Mouse (Mus musculus) liver, embryonic 11.5 days (tissue): Measurements from ENCODE around the gene Ccsap. TPM values are rescaled to one million over a fixed set of nuclear protein-coding genes. Genes with fewer than 3 reads are reported as not detected.
"Not testable (repeated sequence)": the region's sequence is repeated elsewhere in the genome, so short reads cannot be mapped to it uniquely, and the experiment has no call there.

Experiments
- ATAC-seq: fragments of 200-750 bp; cut with Nextera tagmentation; replicated peaks from 2 replicates; pipeline ENCODE4 v1.8.0; 2017; ENCODE audit warnings: moderate number of reproducible peaks, mild to moderate bottlenecking, moderate TSS enrichment, moderate library complexity; ENCODE audit not compliant: low FRiP score
- DNase-seq: peaks from one replicate; pipeline ENCODE4 v3.0.0-alpha.2; 2017; ENCODE audit warnings: low spot score
- H3K27ac ChIP-seq: fragments of 300-500 bp; sonication (generic); 2 replicates; pipeline ENCODE4 v1.5.1; 2014; ENCODE audit warnings: mild to moderate bottlenecking, low read depth, low read length, control low read depth
- H3K27me3 ChIP-seq: fragments of 300-500 bp; sonication (generic); replicated peaks from 2 replicates; pipeline ENCODE4 v1.6.1; 2014; ENCODE audit warnings: low read length, mixed read lengths; ENCODE audit not compliant: control insufficient read depth, insufficient read depth
- H3K36me3 ChIP-seq: fragments of 300-500 bp; sonication (generic); 2 replicates; pipeline ENCODE4 v1.6.1; 2014; ENCODE audit warnings: mild to moderate bottlenecking, low read length, moderate library complexity, mixed read lengths; ENCODE audit not compliant: control insufficient read depth, insufficient read depth
- H3K4me1 ChIP-seq: fragments of 300-500 bp; sonication (generic); replicated peaks from 2 replicates; pipeline ENCODE4 v1.6.1; 2014; ENCODE audit warnings: low read length, mixed read lengths; ENCODE audit not compliant: control insufficient read depth, insufficient read depth
- H3K4me2 ChIP-seq: fragments of 300-500 bp; sonication (generic); 2 replicates; pipeline ENCODE4 v1.6.1; 2014; ENCODE audit warnings: mild to moderate bottlenecking, control low read depth, moderate library complexity
- H3K4me3 ChIP-seq: fragments of 300-500 bp; sonication (generic); 2 replicates; pipeline ENCODE4 v1.5.1; 2014; ENCODE audit warnings: low read depth, low read length, control low read depth
- H3K9ac ChIP-seq: fragments of 300-500 bp; sonication (generic); 2 replicates; pipeline ENCODE4 v1.6.1; 2014; ENCODE audit warnings: low read depth, low read length, control low read depth
- H3K9me3 ChIP-seq: fragments of 300-500 bp; sonication (generic); 2 replicates; pipeline ENCODE4 v1.6.1; 2016; ENCODE audit warnings: low read length, inconsistent platforms, mixed read lengths; ENCODE audit not compliant: control insufficient read depth
- WGBS: fragments of 180-500 bp; shearing (Covaris S2); extraction: QIAGEN DNeasy Blood & Tissue Kit; methylation state at CpG from one replicate; pipeline ENCODE4 v1.1.7; 2014; 5-methylcytosine and 5-hydroxymethylcytosine counted together
- polyA plus RNA-seq: library from polyadenylated mRNA; unstranded; fragments of >200 nt; fragmentation: Nextera tagmentation; extraction: Ambion mirVana; gene quantifications from 2 replicates; pipeline ENCODE4 v1.2.1, GENCODE M21; 2014

Gene Ccsap
- polyA plus RNA-seq, 1 experiment from 2014 or later = 4.6 TPM

GRCm38 (mm10) chr8:123809342-123809741 is 50.7 kb downstream of the Ccsap start:
- H3K36me3 ChIP-seq, H3K27ac ChIP-seq, ATAC-seq, H3K9me3 ChIP-seq, DNase-seq, H3K9ac ChIP-seq, H3K4me3 ChIP-seq, H3K4me2 ChIP-seq, H3K27me3 ChIP-seq: not testable (repeated sequence)
- peaks cover 41% of the 10 kb centered on the region for H3K4me1 ChIP-seq
- 88% methylated on average over 4 of the region's 4 CpGs for WGBS

DNA sequence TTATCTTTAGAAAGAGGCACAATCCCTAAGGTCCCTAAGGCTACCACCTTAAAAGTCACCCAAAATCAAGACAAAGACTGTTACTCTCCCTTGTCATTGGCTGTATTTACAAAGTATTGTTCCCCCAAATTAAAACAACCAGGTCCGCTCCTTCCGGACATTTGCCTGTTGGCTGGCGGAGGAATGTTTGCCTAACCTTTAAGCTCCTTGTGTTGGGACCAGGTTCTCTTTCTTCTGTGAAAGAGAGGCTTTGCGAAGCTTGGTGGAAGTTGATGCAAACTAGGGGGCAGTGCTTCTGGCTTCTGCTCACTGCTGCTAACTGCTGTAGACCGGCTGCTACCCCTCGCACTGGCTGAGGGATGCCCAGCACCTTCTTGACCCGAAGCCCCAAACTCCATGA is 51.3 kb downstream of the Ccsap start:
- H3K4me2 ChIP-seq = peak overlapping the region; percentile 1; the same call in 1 of the 2 replicates
- no peaks in the 10 kb centered on the region for H3K27me3 ChIP-seq
- no peak overlapping the region; the same call in 1 of the 2 replicates for H3K27ac ChIP-seq
- 78% methylated on average over 7 of the region's 7 CpGs for WGBS
- no peaks in the 10 kb centered on the region for H3K36me3 ChIP-seq
- H3K9me3 ChIP-seq = no peaks in the 10 kb centered on the region
- peaks cover 39% of the 10 kb centered on the region for H3K4me1 ChIP-seq
- no peak for ATAC-seq
- DNase-seq = no peak
- no peak overlapping the region for H3K4me3 ChIP-seq
- H3K9ac ChIP-seq = no peak overlapping the region

GRCm38 (mm10) chr8:123807852-123808573 is 52.0 kb downstream of the Ccsap start:
- Histone ChIP-seq H3K27ac (peak overlapping the region; percentile 78; the same call in 1 of the 2 replicates), H3K27me3 (no peaks in the 10 kb centered on the region), H3K4me2 (peak overlapping the region; percentile 86), H3K4me3 (peak overlapping the region; percentile 72), H3K9me3 (no peaks in the 10 kb centered on the region), H3K4me1 (peaks cover 39% of the 10 kb centered on the region), H3K9ac (peak overlapping the region; percentile 37), H3K36me3 (no peaks in the 10 kb centered on the region)
- 58% methylated on average over 6 of the region's 6 CpGs for WGBS
- DNase-seq (no peak), ATAC-seq (no peak)

DNA sequence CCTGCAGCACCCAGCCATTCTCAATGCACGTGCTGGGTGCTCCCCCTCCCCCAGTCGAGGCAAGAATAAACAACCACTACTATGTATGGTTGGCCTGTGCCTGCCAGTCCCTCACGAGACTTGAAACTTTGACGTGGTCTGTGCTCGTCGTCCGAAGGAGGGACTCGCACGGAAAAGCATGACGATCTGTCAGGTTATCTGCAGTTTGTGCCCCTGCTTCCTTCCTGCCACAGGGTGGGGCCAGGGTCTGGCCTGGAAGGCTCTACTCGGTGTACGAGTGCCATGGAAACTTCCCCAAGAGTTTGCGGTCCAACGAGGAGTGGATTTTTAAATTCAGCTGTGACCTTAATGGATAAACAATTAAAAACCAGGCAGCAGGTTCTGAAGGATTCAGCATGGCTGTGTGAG is 53.0 kb downstream of the Ccsap start:
- no peaks in the 10 kb centered on the region for H3K36me3 ChIP-seq
- peak overlapping the region; percentile 77 for H3K9ac ChIP-seq
- ATAC-seq = peak; percentile 73
- no peaks in the 10 kb centered on the region for H3K27me3 ChIP-seq
- peak overlapping the region; percentile 78 for H3K27ac ChIP-seq
- peak overlapping the region; percentile 86 for H3K4me2 ChIP-seq
- H3K4me1 ChIP-seq = peaks cover 36% of the 10 kb centered on the region
- H3K4me3 ChIP-seq = peak overlapping the region; percentile 72
- H3K9me3 ChIP-seq = no peaks in the 10 kb centered on the region
- peak; percentile 63 for DNase-seq
- 4% methylated on average over 14 of the region's 14 CpGs for WGBS

DNA sequence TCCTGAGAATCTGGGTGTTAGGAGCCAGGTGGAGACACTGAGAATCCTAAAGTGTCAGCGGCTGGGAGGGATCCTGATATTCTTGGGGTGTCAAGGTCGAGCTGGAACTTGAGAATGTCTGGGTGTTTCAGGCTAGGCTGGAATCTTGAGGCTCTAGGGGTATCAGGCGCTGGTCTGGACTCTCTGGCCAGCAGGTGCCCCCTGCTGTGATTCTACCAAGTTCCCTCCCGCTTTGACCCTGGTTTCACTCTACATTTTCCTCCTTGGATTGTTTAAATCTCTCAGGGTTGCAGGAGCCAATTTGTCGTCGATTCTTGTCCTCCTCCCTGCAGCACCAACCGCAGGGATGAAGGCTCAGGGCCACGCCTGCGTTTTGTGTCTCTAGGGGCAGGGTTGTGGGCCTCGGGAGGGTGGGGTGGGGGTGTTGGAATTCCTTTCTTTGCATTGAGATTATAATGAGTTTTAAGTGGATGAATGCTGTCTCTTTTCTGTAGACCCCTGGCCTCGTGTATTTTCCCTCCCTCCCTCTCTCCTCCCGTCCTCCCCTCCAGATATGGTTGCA is 53.6 kb downstream of the Ccsap start:
- H3K27me3 ChIP-seq = no peaks in the 10 kb centered on the region
- ATAC-seq = no peak
- no peaks in the 10 kb centered on the region for H3K9me3 ChIP-seq
- peak overlapping the region; percentile 78 for H3K27ac ChIP-seq
- 5% methylated on average over 12 of the region's 12 CpGs for WGBS
- no peak for DNase-seq
- H3K9ac ChIP-seq = peak overlapping the region; percentile 77
- H3K36me3 ChIP-seq = no peaks in the 10 kb centered on the region
- peak overlapping the region; percentile 72 for H3K4me3 ChIP-seq
- peaks cover 32% of the 10 kb centered on the region for H3K4me1 ChIP-seq
- peak overlapping the region; percentile 86 for H3K4me2 ChIP-seq

GRCm38 (mm10) chr8:123805718-123806373 is 54.2 kb downstream of the Ccsap start, which contains the start of gene Rab4a:
Gene Rab4a (plus strand): TSS chr8:123805985.
- Histone ChIP-seq H3K4me1 (peaks cover 32% of the 10 kb centered on the region), H3K27ac (peak within 1 kb of the TSS; percentile 78), H3K9me3 (peaks cover 3% of the 10 kb centered on the region; the same call in 1 of the 2 replicates), H3K36me3 (no peaks in the 10 kb centered on the region), H3K4me3 (peak within 1 kb of the TSS; percentile 72), H3K4me2 (peak within 1 kb of the TSS; percentile 86), H3K9ac (peak within 1 kb of the TSS; percentile 77), H3K27me3 (no peaks in the 10 kb centered on the region)
- DNase-seq (peak; percentile 81), ATAC-seq (peak; percentile 82)
- under 1% methylated on average over 47 of the region's 48 CpGs for WGBS

GRCm38 (mm10) chr8:123805209-123805717 is 54.7 kb downstream of the Ccsap start:
- H3K4me2 ChIP-seq = peak overlapping the region; percentile 86
- peak overlapping the region; percentile 78 for H3K27ac ChIP-seq
- no peaks in the 10 kb centered on the region for H3K27me3 ChIP-seq
- no peak for DNase-seq
- 22% methylated on average over 15 of the region's 15 CpGs for WGBS
- no peaks in the 10 kb centered on the region for H3K36me3 ChIP-seq
- ATAC-seq = no peak
- peaks cover 4% of the 10 kb centered on the region; the same call in 1 of the 2 replicates for H3K9me3 ChIP-seq
- H3K4me1 ChIP-seq = peaks cover 34% of the 10 kb centered on the region
- H3K9ac ChIP-seq = peak overlapping the region; percentile 77
- H3K4me3 ChIP-seq = peak overlapping the region; percentile 72

- no peak overlapping the region for H3K4me3 ChIP-seq
- H3K9me3 ChIP-seq = peaks cover 4% of the 10 kb centered on the region; the same call in 1 of the 2 replicates
- H3K4me2 ChIP-seq = no peak overlapping the region
- no peaks in the 10 kb centered on the region for H3K27me3 ChIP-seq
- H3K36me3 ChIP-seq = no peaks in the 10 kb centered on the region
- ATAC-seq (no peak), DNase-seq (no peak)
- no peak overlapping the region for H3K9ac ChIP-seq
- WGBS = 81% methylated on average over 7 of the region's 7 CpGs
- H3K4me1 ChIP-seq = peaks cover 39% of the 10 kb centered on the region
- no peak overlapping the region for H3K27ac ChIP-seq
Measured at GRCm38 (mm10) chr8:123804586-123804985, 55.4 kb downstream of the Ccsap start.
